Mouse (Mus musculus): ENCODE data around the gene Abcc4. TPM values are rescaled to one million over a fixed set of nuclear protein-coding genes. Genes with fewer than 3 reads are reported as not detected.

Abcc4 gene
- polyA plus RNA-seq, 1 experiment from 2014 or later, result 4.7 TPM

DNA sequence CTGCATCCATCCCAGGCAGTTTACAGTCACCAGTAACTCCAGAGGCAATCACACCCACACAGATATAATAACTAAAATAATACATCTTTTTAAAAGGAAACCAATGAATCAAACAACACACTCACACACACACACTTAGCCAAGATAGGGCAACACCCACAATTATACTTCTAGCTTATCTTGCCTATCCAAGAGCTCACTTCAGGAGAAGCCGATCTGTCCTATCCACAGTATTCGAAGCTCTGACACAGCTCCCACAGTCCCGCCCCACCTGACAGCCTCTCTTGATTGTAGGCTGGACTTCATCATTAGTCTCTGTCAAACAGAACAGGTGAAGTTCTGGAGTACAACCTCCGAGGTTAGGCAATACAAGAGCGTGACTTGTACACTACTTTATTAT lies 19.4 kb upstream of the Abcc4 start:
- Histone ChIP-seq H3K27me3 (no peaks in the 10 kb centered on the region), H3K4me1 (replicated peaks) (no peaks in the 10 kb centered on the region), H3K36me3 (no peaks in the 10 kb centered on the region), H3K4me3 (no peak overlapping the region), H3K27ac (replicated peaks) (no peak overlapping the region), H3K9ac (no peak overlapping the region), H3K9me3 (no peaks in the 10 kb centered on the region), H3K4me2 (no peak overlapping the region)
- 92% methylated on average over 5 of the region's 5 CpGs for WGBS
- ATAC-seq (ENCODE audit: low read depth), result no peak

DNA sequence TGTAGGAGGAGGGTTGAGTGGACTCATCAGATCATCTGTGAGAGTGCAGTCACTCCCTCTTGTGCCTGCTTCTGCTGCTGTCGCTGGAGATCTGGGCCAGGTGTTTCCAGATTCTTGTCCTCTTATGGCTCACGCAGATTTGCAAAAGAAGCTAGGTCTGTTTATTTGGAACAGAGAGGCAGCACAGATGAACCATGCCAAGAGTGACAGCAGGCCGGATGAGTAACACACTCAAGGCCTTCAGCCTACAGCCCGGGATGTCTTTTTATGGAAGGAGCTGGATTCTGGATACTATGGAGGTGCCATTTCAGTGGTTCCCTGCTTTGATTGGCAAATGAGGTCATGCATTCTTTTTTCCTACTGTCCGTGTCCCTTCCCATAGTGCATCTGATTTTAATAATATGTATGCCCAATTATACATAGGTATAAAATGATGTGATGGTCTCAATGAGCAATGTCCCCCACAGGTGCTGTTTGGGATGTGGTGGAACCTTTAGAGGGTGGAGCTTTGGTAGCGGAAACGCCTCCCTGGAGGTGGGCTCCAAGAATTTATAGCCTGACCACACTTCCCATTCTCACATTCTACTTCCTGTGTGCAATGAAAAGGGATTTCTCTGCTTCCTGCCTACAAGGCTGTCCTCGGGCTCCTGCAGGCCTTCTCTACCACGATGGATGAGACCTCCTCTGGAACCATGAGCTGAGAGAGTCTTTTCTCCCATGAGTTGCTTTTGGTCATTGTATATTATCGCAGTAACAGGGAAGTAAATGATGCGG lies 18.1 kb upstream of the Abcc4 start:
- ATAC-seq (ENCODE audit: low read depth), result no peak
- H3K27ac ChIP-seq (replicated peaks), result no peak overlapping the region
- no peak overlapping the region for H3K4me2 ChIP-seq
- 0 out of 2 replicates have a peak, but pooled peaks cover 7% of the 10 kb centered on the region for H3K4me1 ChIP-seq (replicated peaks)
- H3K36me3 ChIP-seq, result no peaks in the 10 kb centered on the region
- no peak overlapping the region for H3K9ac ChIP-seq
- no peaks in the 10 kb centered on the region for H3K9me3 ChIP-seq
- H3K4me3 ChIP-seq, result no peak overlapping the region
- 91% methylated on average over 11 of the region's 11 CpGs for WGBS
- no peaks in the 10 kb centered on the region for H3K27me3 ChIP-seq

DNA sequence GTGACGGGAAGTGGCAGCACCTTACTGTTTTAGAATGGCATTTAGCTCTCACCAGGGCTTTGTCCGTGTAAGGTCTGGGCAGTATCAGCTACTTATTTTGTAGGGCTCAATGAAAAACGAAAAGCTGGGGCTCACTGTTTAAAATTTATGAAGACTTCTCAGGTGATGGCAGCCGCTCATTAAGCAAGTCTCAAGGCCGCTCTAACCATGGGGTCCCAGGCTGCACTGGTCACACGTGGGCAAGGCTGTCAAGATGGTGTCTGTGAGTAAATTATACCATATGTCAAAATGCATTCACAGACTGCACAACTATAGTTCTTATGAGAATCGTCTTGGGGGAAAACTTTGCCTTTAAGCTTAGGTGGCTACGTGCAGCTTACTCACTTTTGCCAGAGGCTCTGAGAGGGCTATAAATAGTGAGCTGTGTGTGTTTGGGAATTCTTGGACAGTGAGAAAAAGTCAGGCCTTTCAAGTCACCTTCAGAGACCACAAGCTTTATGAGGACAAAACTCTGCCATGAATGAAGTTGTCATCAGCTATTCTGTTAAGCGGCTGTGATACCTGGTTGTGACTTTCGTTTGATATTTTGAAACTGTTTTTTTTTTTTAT lies 13.7 kb upstream of the Abcc4 start:
- no peaks in the 10 kb centered on the region for H3K9me3 ChIP-seq
- no peak for ATAC-seq (ENCODE audit: low read depth)
- no peak overlapping the region for H3K27ac ChIP-seq (replicated peaks)
- no peak overlapping the region for H3K4me2 ChIP-seq
- 0 out of 2 replicates have a peak, but pooled peaks cover 9% of the 10 kb centered on the region for H3K4me1 ChIP-seq (replicated peaks)
- 55% methylated on average over 10 of the region's 10 CpGs for whole genome bisulfite sequencing
- no peak overlapping the region for H3K4me3 ChIP-seq
- no peak overlapping the region for H3K9ac ChIP-seq
- no peaks in the 10 kb centered on the region for H3K27me3 ChIP-seq
- no peaks in the 10 kb centered on the region for H3K36me3 ChIP-seq

DNA sequence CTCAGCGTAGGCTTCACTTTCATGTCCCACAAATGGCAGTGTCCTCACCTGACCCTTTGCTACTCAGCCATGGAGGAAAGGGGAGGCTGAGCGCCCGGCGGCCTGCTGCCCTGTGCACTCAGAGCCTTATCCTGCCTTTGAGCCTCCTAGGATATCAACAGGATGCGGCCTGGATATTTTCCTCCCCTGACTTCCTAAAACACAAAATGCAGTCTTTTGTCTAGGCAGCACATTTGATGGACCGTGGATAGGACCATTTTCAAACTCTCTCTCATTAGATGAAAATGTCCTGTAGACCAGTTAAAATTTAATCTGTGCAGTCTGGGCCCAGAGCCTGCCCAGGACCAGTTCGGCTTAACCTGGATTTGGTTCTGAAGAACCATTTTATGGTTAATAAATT lies 12.6 kb upstream of the Abcc4 start:
- H3K4me3 ChIP-seq, result no peak overlapping the region
- no peak overlapping the region for H3K27ac ChIP-seq (replicated peaks)
- H3K9me3 ChIP-seq, result no peaks in the 10 kb centered on the region
- 0 out of 2 replicates have a peak, but pooled peaks cover 2% of the 10 kb centered on the region for H3K27me3 ChIP-seq
- peaks cover 14% of the 10 kb centered on the region for H3K4me1 ChIP-seq (replicated peaks)
- ATAC-seq (ENCODE audit: low read depth), result no peak
- WGBS, result 87% methylated on average over 7 of the region's 7 CpGs
- H3K36me3 ChIP-seq, result no peaks in the 10 kb centered on the region
- no peak overlapping the region for H3K9ac ChIP-seq
- no peak overlapping the region for H3K4me2 ChIP-seq

GRCm38 (mm10) chr14:118716372-118717312 lies 10.6 kb upstream of the Abcc4 start:
- Histone ChIP-seq H3K9me3 (no peaks in the 10 kb centered on the region), H3K4me3 (no peak overlapping the region), H3K27ac (replicated peaks) (no peak overlapping the region), H3K4me1 (replicated peaks) (peaks cover 23% of the 10 kb centered on the region), H3K36me3 (no peaks in the 10 kb centered on the region), H3K27me3 (peaks cover 7% of the 10 kb centered on the region; the same call in 1 of the 2 replicates), H3K4me2 (no peak overlapping the region), H3K9ac (no peak overlapping the region)
- ATAC-seq (ENCODE audit: low read depth), result no peak
- 80% methylated on average over 16 of the region's 16 CpGs for WGBS

DNA sequence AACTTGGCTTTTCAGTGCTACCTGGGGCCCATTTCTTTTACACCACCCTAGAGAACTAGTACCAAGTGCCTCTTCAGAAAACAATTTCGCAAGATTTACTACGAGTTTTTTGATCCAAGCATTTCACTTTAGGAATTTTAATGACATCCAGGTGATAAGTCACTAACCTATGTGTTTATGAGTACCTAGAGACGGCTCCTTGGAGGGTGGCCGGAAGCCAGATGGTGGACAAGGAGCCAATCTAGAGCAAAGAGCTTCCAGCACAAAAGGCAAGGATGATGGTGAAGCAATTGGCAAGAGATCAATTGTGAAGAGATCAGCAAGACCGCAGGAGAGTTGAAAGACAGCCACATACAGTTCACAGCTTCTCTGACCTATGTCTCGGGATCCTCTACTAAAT lies 8.7 kb upstream of the Abcc4 start:
- Histone ChIP-seq H3K27ac (replicated peaks) (no peak overlapping the region), H3K27me3 (peaks cover 11% of the 10 kb centered on the region; the same call in 1 of the 2 replicates), H3K9ac (no peak overlapping the region), H3K4me2 (no peak overlapping the region), H3K4me1 (replicated peaks) (peaks cover 26% of the 10 kb centered on the region), H3K36me3 (no peaks in the 10 kb centered on the region), H3K4me3 (no peak overlapping the region), H3K9me3 (no peaks in the 10 kb centered on the region)
- ATAC-seq (ENCODE audit: low read depth), result no peak
- 74% methylated on average over 6 of the region's 6 CpGs for WGBS

- H3K27me3 ChIP-seq, result peaks cover 11% of the 10 kb centered on the region; the same call in 1 of the 2 replicates
- ATAC-seq (ENCODE audit: low read depth), result no peak
- H3K36me3 ChIP-seq, result no peaks in the 10 kb centered on the region
- WGBS, result 82% methylated on average over 2 of the region's 2 CpGs
- no peaks in the 10 kb centered on the region for H3K9me3 ChIP-seq
- no peak overlapping the region for H3K27ac ChIP-seq (replicated peaks)
- no peak overlapping the region for H3K4me3 ChIP-seq
- H3K9ac ChIP-seq, result no peak overlapping the region
- no peak overlapping the region for H3K4me2 ChIP-seq
- H3K4me1 ChIP-seq (replicated peaks), result peaks cover 26% of the 10 kb centered on the region
Measured at GRCm38 (mm10) chr14:118714320-118714719, 8.3 kb upstream of the Abcc4 start.

DNA sequence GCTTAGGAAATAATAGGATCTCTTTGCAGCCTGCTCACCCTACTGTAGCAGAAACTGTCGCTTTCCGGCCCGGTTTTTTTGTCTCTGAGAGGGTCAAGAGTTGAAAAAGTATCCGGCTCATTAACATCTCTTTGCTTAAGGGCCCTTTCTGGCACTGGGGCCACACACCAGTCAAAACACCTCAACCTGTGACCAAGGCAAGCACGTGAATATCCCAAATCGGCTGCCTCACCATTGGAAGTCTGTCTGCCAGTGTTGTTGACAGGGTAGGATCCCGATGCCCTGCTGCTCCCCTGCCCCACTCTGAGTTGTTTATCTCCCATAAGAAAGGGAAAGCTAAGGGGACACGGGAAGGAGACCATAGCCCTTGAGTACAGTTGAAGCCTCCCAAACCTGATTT lies 7.8 kb upstream of the Abcc4 start:
- peaks cover 24% of the 10 kb centered on the region for H3K4me1 ChIP-seq (replicated peaks)
- H3K4me2 ChIP-seq, result peak overlapping the region; percentile 60
- no peaks in the 10 kb centered on the region for H3K36me3 ChIP-seq
- 7% methylated on average over 8 of the region's 8 CpGs for WGBS
- peak overlapping the region; percentile 31 for H3K4me3 ChIP-seq
- peak overlapping the region; percentile 63 for H3K9ac ChIP-seq
- peaks cover 11% of the 10 kb centered on the region; the same call in 1 of the 2 replicates for H3K27me3 ChIP-seq
- no peaks in the 10 kb centered on the region for H3K9me3 ChIP-seq
- ATAC-seq (ENCODE audit: low read depth), result no peak
- H3K27ac ChIP-seq (replicated peaks), result no peak overlapping the region

DNA sequence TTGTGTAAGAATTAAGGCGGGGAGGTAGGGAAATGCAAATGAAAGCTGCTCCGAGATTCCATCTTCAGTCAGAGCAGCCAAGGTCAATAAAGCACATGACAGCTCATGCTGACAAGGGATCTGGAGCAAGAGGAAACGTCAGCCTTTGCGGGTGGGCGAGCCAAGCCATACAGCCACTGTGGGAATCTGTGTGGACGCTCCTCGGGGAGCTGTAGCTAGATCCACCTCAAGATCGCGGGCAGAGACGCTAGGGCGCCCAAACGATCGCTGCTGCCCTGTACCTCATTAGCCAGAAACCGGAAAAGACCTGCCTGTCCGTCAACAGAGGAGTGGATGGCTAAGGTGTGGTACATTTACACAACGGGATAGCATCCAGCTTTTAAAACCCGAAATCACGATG lies 7.4 kb upstream of the Abcc4 start:
- peak; percentile 25; the same call in 1 of the 2 replicates for ATAC-seq (ENCODE audit: low read depth)

DNA sequence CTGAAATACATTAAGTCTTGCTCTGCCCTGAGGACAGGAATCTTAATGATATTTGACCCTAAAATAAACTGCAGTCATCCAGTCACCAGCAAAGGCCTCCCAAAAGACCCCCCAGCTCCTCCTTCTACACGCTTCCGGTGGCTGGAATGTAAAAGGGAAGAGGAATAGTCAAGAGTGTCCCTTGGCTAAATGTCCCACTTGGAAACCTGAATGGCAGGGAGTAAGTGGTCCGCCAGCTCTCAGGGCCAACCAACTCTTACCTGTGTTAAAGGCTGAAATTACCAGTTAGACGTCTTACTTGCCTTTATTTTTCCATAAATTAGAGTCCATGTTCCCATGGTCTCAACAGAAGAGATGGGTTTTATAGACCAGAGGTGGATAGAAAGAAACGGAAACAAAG lies 6.9 kb upstream of the Abcc4 start:
- H3K4me3 ChIP-seq, result peak overlapping the region; percentile 31; the same call in 1 of the 2 replicates
- H3K9ac ChIP-seq, result no peak overlapping the region
- 57% methylated on average over 5 of the region's 5 CpGs for WGBS

More for the DNA sequence above, 7.4 kb upstream of the Abcc4 start:
- no peaks in the 10 kb centered on the region for H3K36me3 ChIP-seq
- H3K4me2 ChIP-seq, result peak overlapping the region; percentile 60
- H3K4me3 ChIP-seq, result peak overlapping the region; percentile 31
- no peak overlapping the region for H3K27ac ChIP-seq (replicated peaks)
- peaks cover 24% of the 10 kb centered on the region for H3K4me1 ChIP-seq (replicated peaks)
- H3K9ac ChIP-seq, result peak overlapping the region; percentile 63
- peaks cover 11% of the 10 kb centered on the region; the same call in 1 of the 2 replicates for H3K27me3 ChIP-seq
- H3K9me3 ChIP-seq, result no peaks in the 10 kb centered on the region
- 1% methylated on average over 18 of the region's 18 CpGs for WGBS

DNA sequence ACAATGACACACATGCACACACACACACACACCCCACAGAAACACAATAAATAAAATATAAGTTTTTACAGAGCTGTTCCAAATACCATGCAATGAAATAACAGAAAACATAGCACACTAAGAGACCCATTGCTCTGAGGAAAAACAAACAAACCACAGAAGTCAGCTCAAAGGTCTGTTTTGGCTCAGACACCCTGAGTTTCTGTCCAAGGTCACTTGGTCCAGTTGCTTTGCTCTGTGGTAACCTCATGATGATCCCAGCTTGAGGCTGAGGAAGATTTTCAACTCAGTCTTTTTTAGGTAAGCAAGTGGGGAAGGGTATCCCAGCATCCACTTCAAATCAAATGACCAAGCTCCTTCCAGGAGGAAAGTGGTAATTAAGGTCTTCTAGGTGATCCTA lies 4.9 kb upstream of the Abcc4 start:
- peaks cover 29% of the 10 kb centered on the region for H3K27me3 ChIP-seq
- H3K9me3 ChIP-seq, result no peaks in the 10 kb centered on the region
- no peak for ATAC-seq (ENCODE audit: low read depth)
- H3K9ac ChIP-seq, result no peak overlapping the region
- H3K4me2 ChIP-seq, result no peak overlapping the region
- H3K36me3 ChIP-seq, result no peaks in the 10 kb centered on the region
- no peak overlapping the region for H3K27ac ChIP-seq (replicated peaks)
- peaks cover 32% of the 10 kb centered on the region for H3K4me1 ChIP-seq (replicated peaks)
- H3K4me3 ChIP-seq, result no peak overlapping the region

More for the DNA sequence above, 6.9 kb upstream of the Abcc4 start:
- Histone ChIP-seq H3K9me3 (no peaks in the 10 kb centered on the region), H3K36me3 (no peaks in the 10 kb centered on the region), H3K4me2 (peak overlapping the region; percentile 60), H3K27ac (replicated peaks) (no peak overlapping the region), H3K4me1 (replicated peaks) (peaks cover 24% of the 10 kb centered on the region), H3K27me3 (peaks cover 16% of the 10 kb centered on the region; the same call in 1 of the 2 replicates)
- no peak for ATAC-seq (ENCODE audit: low read depth)

DNA sequence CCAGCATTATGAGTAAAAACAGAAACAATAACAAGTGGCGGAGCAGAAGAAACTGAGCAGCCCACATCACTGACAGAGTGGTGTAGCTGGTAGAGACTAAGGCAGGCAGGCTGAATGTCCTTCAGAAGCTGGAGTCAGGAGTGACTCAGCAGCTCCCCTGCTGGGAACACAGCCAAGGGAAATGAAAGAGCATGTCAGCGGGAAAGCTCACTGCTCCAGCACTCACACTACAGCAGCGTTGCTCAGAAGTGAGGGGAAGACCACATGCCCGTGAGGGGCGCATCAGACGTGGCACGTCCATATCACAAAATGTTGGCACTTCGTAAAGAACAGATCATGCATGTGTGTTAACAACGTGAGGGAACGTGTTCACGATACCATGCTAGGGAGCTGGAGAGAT lies 3.7 kb upstream of the Abcc4 start:
- 36% methylated on average over 11 of the region's 11 CpGs for WGBS
- Histone ChIP-seq H3K4me1 (replicated peaks) (peaks cover 40% of the 10 kb centered on the region), H3K4me2 (no peak overlapping the region), H3K36me3 (no peaks in the 10 kb centered on the region), H3K4me3 (no peak overlapping the region), H3K9ac (no peak overlapping the region), H3K27ac (replicated peaks) (no peak overlapping the region), H3K27me3 (peaks cover 38% of the 10 kb centered on the region), H3K9me3 (no peaks in the 10 kb centered on the region)
- peak; percentile 54 for ATAC-seq (ENCODE audit: low read depth)
